Mouse (Mus musculus) embryonic facial prominence, embryonic 15.5 days (tissue): ENCODE data around the gene 1600002K03Rik. TPM values are rescaled to one million over a fixed set of nuclear protein-coding genes. Genes with fewer than 3 reads are reported as not detected.
A peak's percentile ranks its signal among the peaks of the same experiment; 100 is the strongest.
"Not testable (repeated sequence)": the region's sequence is repeated elsewhere in the genome, so short reads cannot be mapped to it uniquely, and the experiment has no call there.

Experiments
- ATAC-seq: fragments of 200-750 bp; cut with Nextera tagmentation; 2 replicates; pipeline ENCODE4 v1.8.0; 2017; ENCODE audit warnings: low read depth, moderate TSS enrichment; ENCODE audit not compliant: insufficient number of reproducible peaks, low FRiP score, low TSS enrichment
- H3K27ac ChIP-seq: fragments of 300-500 bp; sonication (generic); replicated peaks from 2 replicates; pipeline ENCODE4 v1.5.1; 2015; ENCODE audit warnings: mild to moderate bottlenecking, inconsistent platforms
- H3K27me3 ChIP-seq: fragments of 300-500 bp; sonication (generic); 2 replicates; pipeline ENCODE4 v1.6.1; 2015; ENCODE audit warnings: inconsistent platforms
- H3K36me3 ChIP-seq: fragments of 300-500 bp; sonication (generic); 2 replicates; pipeline ENCODE4 v1.6.1; 2015; ENCODE audit warnings: mild to moderate bottlenecking, inconsistent platforms
- H3K4me1 ChIP-seq: fragments of 300-500 bp; sonication (generic); 2 replicates; pipeline ENCODE4 v1.6.1; 2015; ENCODE audit warnings: inconsistent platforms
- H3K4me2 ChIP-seq: fragments of 300-500 bp; sonication (generic); replicated peaks from 2 replicates; pipeline ENCODE4 v1.6.1; 2015; ENCODE audit warnings: mild to moderate bottlenecking, inconsistent platforms
- H3K4me3 ChIP-seq: fragments of 300-500 bp; sonication (generic); replicated peaks from 2 replicates; pipeline ENCODE4 v1.5.1; 2015; ENCODE audit warnings: mild to moderate bottlenecking, inconsistent platforms
- H3K9ac ChIP-seq: fragments of 300-500 bp; sonication (generic); 2 replicates; pipeline ENCODE4 v1.6.1; 2015; ENCODE audit warnings: inconsistent platforms
- H3K9me3 ChIP-seq: fragments of 300-500 bp; sonication (generic); replicated peaks from 2 replicates; pipeline ENCODE4 v1.6.1; 2016; ENCODE audit warnings: inconsistent platforms
- WGBS: fragments of 180-500 bp; shearing (Covaris S2); methylation state at CpG from one replicate; pipeline ENCODE4 v1.1.7; 2015; 5-methylcytosine and 5-hydroxymethylcytosine counted together
- polyA plus RNA-seq: library from polyadenylated mRNA; unstranded; fragments of >200 nt; fragmentation: Nextera tagmentation; extraction: Ambion mirVana; gene quantifications from 2 replicates; pipeline ENCODE4 v1.2.1, GENCODE M21; 2015

Gene 1600002K03Rik
- polyA plus RNA-seq, 1 experiment from 2014 or later = 13.6 TPM

- WGBS = 82% methylated on average over 1 of the region's 1 CpGs
- ATAC-seq = no peak
Observed at GRCm38 (mm10) chr10:80196167-80196566, 23.4 kb downstream of the 1600002K03Rik start.

GRCm38 (mm10) chr10:80196778-80197581 lies 24.2 kb downstream of the 1600002K03Rik start:
- H3K36me3 ChIP-seq = no peaks in the 10 kb centered on the region
- no peak for ATAC-seq
- no peak overlapping the region for H3K4me2 ChIP-seq
- H3K27ac ChIP-seq = no peak overlapping the region
- 54% methylated on average over 33 of the region's 33 CpGs for WGBS
- no peaks in the 10 kb centered on the region for H3K9me3 ChIP-seq
- H3K27me3 ChIP-seq = no peaks in the 10 kb centered on the region; the same call in none of the 2 replicates
- no peaks in the 10 kb centered on the region for H3K4me1 ChIP-seq
- H3K4me3 ChIP-seq = no peak overlapping the region
- H3K9ac ChIP-seq = no peak overlapping the region

More at GRCm38 (mm10) chr10:80196167-80196566, 23.4 kb downstream of the 1600002K03Rik start:
- Histone ChIP-seq H3K4me2 (no peak overlapping the region), H3K4me1 (no peaks in the 10 kb centered on the region), H3K4me3 (no peak overlapping the region), H3K27ac (no peak overlapping the region), H3K27me3 (no peaks in the 10 kb centered on the region; the same call in none of the 2 replicates), H3K9ac (no peak overlapping the region), H3K9me3 (no peaks in the 10 kb centered on the region), H3K36me3 (no peaks in the 10 kb centered on the region)

DNA sequence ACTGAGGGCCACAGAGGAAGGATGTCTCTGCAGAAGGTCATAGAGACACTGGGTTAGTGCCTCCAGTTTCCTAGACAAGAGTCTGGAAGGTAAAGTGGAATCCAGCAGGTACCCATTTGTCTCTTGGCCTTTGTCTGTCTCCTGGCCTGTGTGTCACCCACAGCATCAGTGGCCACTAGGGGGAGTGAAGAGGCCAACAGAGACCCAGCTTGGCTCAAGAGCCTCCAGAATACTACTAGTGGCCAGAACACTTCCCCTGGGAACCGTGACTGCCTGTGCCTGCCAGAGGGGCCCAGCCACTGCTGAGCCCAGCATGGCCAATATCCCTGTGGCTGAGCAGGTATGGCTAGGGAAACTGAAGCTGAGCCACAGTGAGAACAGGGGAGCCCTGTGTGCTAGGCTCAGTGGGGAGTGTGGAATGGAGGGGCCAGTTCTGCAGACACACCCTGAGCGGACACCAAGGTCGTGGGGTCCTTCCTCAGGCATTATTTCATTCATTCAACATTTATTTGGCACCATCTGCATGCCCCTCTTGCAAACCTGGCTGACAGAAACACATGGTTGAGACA lies 26.8 kb downstream of the 1600002K03Rik start:
- Histone ChIP-seq H3K4me1 (0 out of 2 replicates have a peak, but pooled peaks cover 3% of the 10 kb centered on the region), H3K4me3 (no peak overlapping the region), H3K4me2 (no peak overlapping the region), H3K9me3 (no peaks in the 10 kb centered on the region), H3K9ac (no peak overlapping the region), H3K36me3 (no peaks in the 10 kb centered on the region), H3K27me3 (no peaks in the 10 kb centered on the region; the same call in 1 of the 2 replicates), H3K27ac (no peak overlapping the region)
- peak; percentile 83 for ATAC-seq
- WGBS = 54% methylated on average over 3 of the region's 3 CpGs

- Histone ChIP-seq H3K9me3 (no peaks in the 10 kb centered on the region), H3K4me1 (0 out of 2 replicates have a peak, but pooled peaks cover 3% of the 10 kb centered on the region), H3K27ac (no peak overlapping the region), H3K36me3 (no peaks in the 10 kb centered on the region), H3K4me2 (no peak overlapping the region), H3K27me3 (no peaks in the 10 kb centered on the region; the same call in 1 of the 2 replicates), H3K4me3 (no peak overlapping the region), H3K9ac (no peak overlapping the region)
- ATAC-seq = no peak
- WGBS = 62% methylated on average over 6 of the region's 6 CpGs
Observed at GRCm38 (mm10) chr10:80200485-80200884, 27.7 kb downstream of the 1600002K03Rik start.

DNA sequence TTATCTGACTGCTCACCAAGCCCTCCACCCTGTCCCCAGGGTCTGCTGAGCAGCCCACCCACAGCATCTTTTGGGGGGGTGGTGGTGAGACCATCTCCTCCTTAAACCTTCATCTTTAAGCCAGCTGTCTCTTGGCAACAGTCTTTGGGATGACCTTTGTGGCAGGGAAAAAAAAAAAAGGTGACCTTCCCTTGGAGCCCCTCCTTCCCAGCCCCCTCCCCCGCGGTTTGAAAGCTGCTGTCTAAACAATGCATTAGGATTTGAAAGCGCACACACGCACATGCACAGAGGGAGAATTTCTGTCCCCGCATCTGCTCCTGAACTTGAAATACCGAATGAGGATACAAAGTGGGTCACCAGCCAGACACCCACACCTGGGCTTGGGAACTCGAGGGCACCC lies 31.3 kb downstream of the 1600002K03Rik start:
- Histone ChIP-seq H3K9ac (no peak overlapping the region), H3K9me3 (no peaks in the 10 kb centered on the region), H3K27me3 (no peaks in the 10 kb centered on the region), H3K4me1 (peaks cover 8% of the 10 kb centered on the region), H3K36me3 (no peaks in the 10 kb centered on the region), H3K4me2 (no peak overlapping the region), H3K27ac (no peak overlapping the region), H3K4me3 (no peak overlapping the region)
- WGBS = 26% methylated on average over 7 of the region's 7 CpGs
- ATAC-seq = no peak

GRCm38 (mm10) chr10:80207201-80207600 lies 34.5 kb downstream of the 1600002K03Rik start:
- Histone ChIP-seq H3K27me3 (no peaks in the 10 kb centered on the region), H3K9me3 (no peaks in the 10 kb centered on the region), H3K27ac (no peak overlapping the region), H3K4me1 (peaks cover 9% of the 10 kb centered on the region), H3K4me2 (no peak overlapping the region), H3K9ac (no peak overlapping the region), H3K4me3 (no peak overlapping the region), H3K36me3 (no peaks in the 10 kb centered on the region)
- 51% methylated on average over 1 of the region's 1 CpGs for WGBS
- no peak for ATAC-seq

DNA sequence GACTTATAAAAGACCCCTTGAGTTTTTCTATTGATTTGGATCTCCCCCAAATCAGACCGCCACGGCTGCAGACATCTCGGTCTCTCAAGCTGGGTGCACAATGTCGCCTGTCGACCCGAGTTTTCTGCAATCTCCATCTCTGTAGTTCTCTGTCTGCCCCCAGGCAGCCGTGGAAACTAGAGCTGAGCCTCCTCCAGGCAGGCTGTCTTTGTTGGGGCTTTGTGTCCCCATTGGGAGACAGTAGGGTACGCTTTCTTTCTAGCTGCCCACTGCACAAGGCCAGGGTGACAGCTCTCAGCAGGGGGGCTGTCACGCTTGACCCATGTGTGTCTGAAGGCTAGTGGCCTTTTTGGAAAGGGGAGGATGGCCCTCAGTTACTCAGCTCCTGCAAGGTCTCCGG lies 34.9 kb downstream of the 1600002K03Rik start:
- no peaks in the 10 kb centered on the region for H3K9me3 ChIP-seq
- no peak overlapping the region for H3K9ac ChIP-seq
- ATAC-seq = no peak
- no peaks in the 10 kb centered on the region for H3K27me3 ChIP-seq
- peaks cover 9% of the 10 kb centered on the region for H3K4me1 ChIP-seq
- no peak overlapping the region for H3K4me2 ChIP-seq
- no peak overlapping the region for H3K4me3 ChIP-seq
- 58% methylated on average over 10 of the region's 10 CpGs for WGBS
- H3K27ac ChIP-seq = no peak overlapping the region
- H3K36me3 ChIP-seq = no peaks in the 10 kb centered on the region

- WGBS = 61% methylated on average over 4 of the region's 4 CpGs
- ATAC-seq = no peak
- Histone ChIP-seq H3K9ac (no peak overlapping the region), H3K27me3 (no peaks in the 10 kb centered on the region), H3K4me1 (peaks cover 9% of the 10 kb centered on the region), H3K9me3 (no peaks in the 10 kb centered on the region), H3K4me2 (no peak overlapping the region), H3K4me3 (no peak overlapping the region), H3K27ac (no peak overlapping the region), H3K36me3 (no peaks in the 10 kb centered on the region)
Observed at GRCm38 (mm10) chr10:80208248-80208647, 35.5 kb downstream of the 1600002K03Rik start.

- peak overlapping the region; percentile 27; the same call in 1 of the 2 replicates for H3K4me2 ChIP-seq
- no peaks in the 10 kb centered on the region for H3K9me3 ChIP-seq
- no peak for ATAC-seq
- no peak overlapping the region for H3K27ac ChIP-seq
- no peak overlapping the region for H3K9ac ChIP-seq
- 10% methylated on average over 24 of the region's 24 CpGs for WGBS
- H3K4me1 ChIP-seq = peaks cover 7% of the 10 kb centered on the region
- peak overlapping the region; percentile 12; the same call in 1 of the 2 replicates for H3K4me3 ChIP-seq
- H3K36me3 ChIP-seq = no peaks in the 10 kb centered on the region
- H3K27me3 ChIP-seq = no peaks in the 10 kb centered on the region
Observed at GRCm38 (mm10) chr10:80208841-80209371, 36.2 kb downstream of the 1600002K03Rik start.

DNA sequence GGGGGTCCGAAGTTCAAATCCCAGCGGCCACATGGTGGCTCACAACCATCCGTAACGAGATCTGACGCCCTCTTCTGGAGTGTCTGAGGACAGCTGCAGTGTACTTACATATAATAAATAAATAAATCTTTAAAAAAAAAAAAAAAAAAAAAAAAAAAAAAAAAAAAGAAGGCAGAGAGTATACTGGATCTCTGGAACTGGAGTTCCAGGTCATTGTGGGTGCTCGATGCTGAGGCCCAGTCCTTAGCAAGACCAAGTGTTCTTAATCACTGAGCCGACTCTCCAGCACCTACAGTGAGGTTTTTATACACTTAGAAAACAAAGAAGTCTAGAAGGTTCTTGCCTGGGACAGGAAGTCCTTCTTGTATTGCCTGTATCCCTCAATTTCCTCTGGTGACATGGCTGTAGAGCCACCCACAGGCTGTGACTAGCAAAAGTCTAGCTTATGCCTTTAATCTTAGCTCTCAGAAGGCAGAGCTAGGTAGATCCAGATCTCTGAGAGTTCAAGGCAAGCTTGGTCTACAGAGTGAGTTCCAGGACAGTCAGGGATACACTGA lies 38.9 kb downstream of the 1600002K03Rik start:
- WGBS = 73% methylated on average over 7 of the region's 7 CpGs
- peaks cover 22% of the 10 kb centered on the region for H3K4me1 ChIP-seq
- not testable (repeated sequence) for ATAC-seq, H3K36me3 ChIP-seq, H3K9me3 ChIP-seq, H3K4me2 ChIP-seq, H3K4me3 ChIP-seq, H3K27me3 ChIP-seq, H3K9ac ChIP-seq, H3K27ac ChIP-seq

DNA sequence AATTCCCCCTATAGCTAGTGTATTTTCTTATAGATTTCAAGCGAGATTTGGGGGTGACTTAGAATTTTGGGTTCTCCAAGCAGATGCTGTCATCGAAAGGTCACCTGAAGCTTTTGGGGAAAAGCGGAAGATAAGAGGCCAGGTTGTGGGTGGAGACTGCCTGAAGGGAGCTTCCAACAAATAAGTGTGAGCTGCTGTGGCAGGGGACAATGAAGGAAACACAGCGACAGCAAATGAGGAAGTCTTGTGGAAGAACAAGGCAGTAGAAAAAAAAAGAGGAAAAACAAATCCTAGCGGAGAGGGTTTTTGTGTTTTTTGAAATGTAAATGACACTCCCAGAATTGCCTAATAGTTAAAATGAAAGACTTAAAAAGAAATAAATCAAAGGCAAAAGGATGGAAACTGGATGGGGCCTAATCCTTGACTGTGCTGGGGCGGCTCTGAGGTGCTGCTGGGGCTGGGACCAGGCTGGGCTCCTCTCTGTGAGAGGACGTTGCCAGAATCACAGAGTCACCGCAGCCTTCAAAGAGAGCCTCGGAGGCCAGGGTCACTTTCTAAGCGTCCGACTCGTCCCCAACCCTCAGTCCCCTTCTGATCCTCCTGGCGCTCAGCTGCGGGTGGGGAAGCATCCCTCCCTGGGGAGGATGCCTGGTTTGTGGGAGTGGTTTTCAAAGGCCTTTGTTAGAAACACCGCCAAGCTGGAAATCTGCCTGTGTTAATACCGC lies 42.5 kb downstream of the 1600002K03Rik start:
- Histone ChIP-seq H3K27me3 (no peaks in the 10 kb centered on the region), H3K27ac (peak overlapping the region; percentile 40), H3K4me2 (no peak overlapping the region), H3K4me1 (peaks cover 16% of the 10 kb centered on the region), H3K4me3 (no peak overlapping the region), H3K9ac (no peak overlapping the region), H3K9me3 (no peaks in the 10 kb centered on the region), H3K36me3 (no peaks in the 10 kb centered on the region)
- ATAC-seq = no peak
- 23% methylated on average over 16 of the region's 16 CpGs for WGBS
